Mouse (Mus musculus): ENCODE results near the gene Ptdss2. TPM values are rescaled to one million over a fixed set of nuclear protein-coding genes. Genes with fewer than 3 reads are reported as not detected.

Ptdss2 gene
- polyA plus RNA-seq, 1 experiment, result 55.3 TPM

GRCm38 (mm10) chr7:141196619-141197282, 74.6 kb downstream of the Ptdss2 start:
- TF ChIP-seq POLR2A (IDR thresholded peaks at IDR 0.05; ENCODE audit: borderline replicate concordance, extremely low read depth, insufficient read depth, insufficient read length, poor library complexity, severe bottlenecking), result no peak
- no peak for TF ChIP-seq CTCF (IDR thresholded peaks at IDR 0.05; ENCODE audit: borderline replicate concordance, extremely low read depth, insufficient read depth, insufficient read length)
- no peak for DNase-seq (ENCODE audit: low read depth)

DNA sequence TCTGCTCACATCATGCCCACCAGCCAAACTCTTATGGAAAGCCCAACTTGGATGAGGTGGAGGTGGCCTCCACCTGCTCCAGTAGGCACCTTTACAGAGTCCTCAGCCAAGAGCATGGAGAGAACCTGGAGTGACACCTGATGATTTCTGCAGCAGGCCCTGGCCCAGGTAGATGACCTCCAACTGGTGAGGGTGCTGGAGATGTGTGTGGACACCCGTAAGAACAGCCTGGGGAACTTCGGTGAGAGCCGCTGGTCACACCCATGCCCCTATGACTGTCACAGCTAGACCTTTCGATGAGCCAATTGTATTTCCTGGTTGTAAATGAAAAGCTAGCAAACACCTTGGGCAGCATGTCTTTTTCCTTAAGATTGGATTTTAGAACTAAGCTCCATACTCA, 75.9 kb downstream of the Ptdss2 start:
- DNase-seq (ENCODE audit: low read depth), result no peak
- TF ChIP-seq POLR2A (IDR thresholded peaks at IDR 0.05; ENCODE audit: borderline replicate concordance, extremely low read depth, insufficient read depth, insufficient read length, poor library complexity, severe bottlenecking) (no peak), CTCF (IDR thresholded peaks at IDR 0.05; ENCODE audit: borderline replicate concordance, extremely low read depth, insufficient read depth, insufficient read length) (no peak)

GRCm38 (mm10) chr7:141204546-141204945, 82.4 kb downstream of the Ptdss2 start:
- TF ChIP-seq POLR2A (IDR thresholded peaks at IDR 0.05; ENCODE audit: borderline replicate concordance, extremely low read depth, insufficient read depth, insufficient read length, poor library complexity, severe bottlenecking), result no peak
- no peak for TF ChIP-seq CTCF (IDR thresholded peaks at IDR 0.05; ENCODE audit: borderline replicate concordance, extremely low read depth, insufficient read depth, insufficient read length)
- no peak for DNase-seq (ENCODE audit: low read depth)

DNA sequence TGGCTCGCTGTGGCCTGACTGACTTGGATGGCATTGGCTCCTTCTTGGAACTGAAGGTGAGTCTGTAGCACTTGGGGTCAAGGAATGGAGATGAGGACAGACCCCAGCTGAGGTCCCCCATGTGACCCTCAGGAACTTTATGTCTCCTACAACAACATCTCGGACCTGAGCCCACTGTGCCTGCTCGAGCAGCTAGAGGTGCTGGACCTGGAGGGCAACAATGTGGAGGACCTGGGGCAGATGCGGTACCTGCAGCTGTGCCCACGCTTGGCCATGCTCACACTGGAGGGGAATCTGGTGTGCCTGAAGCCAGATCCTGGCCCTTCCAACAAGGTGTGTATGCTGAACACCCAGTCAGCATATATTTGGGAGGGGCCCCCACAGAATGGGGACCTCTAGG, 83.3 kb downstream of the Ptdss2 start:
- TF ChIP-seq CTCF (IDR thresholded peaks at IDR 0.05; ENCODE audit: borderline replicate concordance, extremely low read depth, insufficient read depth, insufficient read length), result no peak
- TF ChIP-seq POLR2A (IDR thresholded peaks at IDR 0.05; ENCODE audit: borderline replicate concordance, extremely low read depth, insufficient read depth, insufficient read length, poor library complexity, severe bottlenecking), result no peak
- no peak for DNase-seq (ENCODE audit: low read depth)

- TF ChIP-seq CTCF (IDR thresholded peaks at IDR 0.05; ENCODE audit: borderline replicate concordance, extremely low read depth, insufficient read depth, insufficient read length) (no peak), POLR2A (IDR thresholded peaks at IDR 0.05; ENCODE audit: borderline replicate concordance, extremely low read depth, insufficient read depth, insufficient read length, poor library complexity, severe bottlenecking) (no peak)
- DNase-seq (ENCODE audit: low read depth), result no peak
Measured at GRCm38 (mm10) chr7:141206182-141206937, 84.2 kb downstream of the Ptdss2 start.

Other genes starting within 250 kb of the Ptdss2 start
- gene Psmd13, start 240.4 kb upstream of the Ptdss2 start, polyA plus RNA-seq (2012; rRNA removed), result 138 and 146 TPM in 2 replicates
- 41.3 and 46.9 TPM in 2 replicates for gene Sirt3, start 240.1 kb upstream of the Ptdss2 start, polyA plus RNA-seq (2012; rRNA removed)
- not detected in 2 replicates for gene Cox8b, start 221.9 kb upstream of the Ptdss2 start, polyA plus RNA-seq (2012; rRNA removed)
- gene Nlrp6, start 201.5 kb upstream of the Ptdss2 start, polyA plus RNA-seq (2012; rRNA removed), result 0.18 and 0.21 TPM in 2 replicates
- gene Pgghg, start 181.0 kb upstream of the Ptdss2 start, polyA plus RNA-seq (2012; rRNA removed), result 13.2 and 18.9 TPM in 2 replicates
- 0.78 and 7.3 TPM in 2 replicates for gene Ifitm5, start 172.1 kb upstream of the Ptdss2 start, polyA plus RNA-seq (2012; rRNA removed)
- gene Gm45717, start 166.4 kb upstream of the Ptdss2 start, polyA plus RNA-seq (2012; rRNA removed), result not detected in 2 replicates
- 153 and 201 TPM in 2 replicates for gene Ifitm2, start 166.4 kb upstream of the Ptdss2 start, polyA plus RNA-seq (2012; rRNA removed)
- 23.4 and 31.8 TPM in 2 replicates for gene Ifitm1, start 155.2 kb upstream of the Ptdss2 start, polyA plus RNA-seq (2012; rRNA removed)
- 13.0 and 26.1 TPM in 2 replicates for gene Ifitm3, start 111.6 kb upstream of the Ptdss2 start, polyA plus RNA-seq (2012; rRNA removed)
- gene Ifitm6, start 104.5 kb upstream of the Ptdss2 start, polyA plus RNA-seq (2012; rRNA removed), result 0.73 and 0.77 TPM in 2 replicates
- not detected in 2 replicates for gene Gm17387, start 93.3 kb upstream of the Ptdss2 start, polyA plus RNA-seq (2012; rRNA removed)
- gene B4galnt4, start 61.3 kb upstream of the Ptdss2 start, polyA plus RNA-seq (2012; rRNA removed), result 151 and 166 TPM in 2 replicates
- gene Pkp3, start 44.2 kb upstream of the Ptdss2 start, polyA plus RNA-seq (2012; rRNA removed), result 2.5 and 2.9 TPM in 2 replicates
- gene Sigirr, start 21.8 kb upstream of the Ptdss2 start, polyA plus RNA-seq (2012; rRNA removed), result 1.8 and 2.1 TPM in 2 replicates
- gene Ano9, start 4.6 kb upstream of the Ptdss2 start, polyA plus RNA-seq (2012; rRNA removed), result 0.44 and 1.4 TPM in 2 replicates
- gene Rnh1, start 50.5 kb downstream of the Ptdss2 start, polyA plus RNA-seq (2012; rRNA removed), result 35.2 and 41.2 TPM in 2 replicates
- 150 and 154 TPM in 2 replicates for gene Hras, start 71.6 kb downstream of the Ptdss2 start, polyA plus RNA-seq (2012; rRNA removed)
- 19.8 and 22.8 TPM in 2 replicates for gene Lrrc56, start 71.8 kb downstream of the Ptdss2 start, polyA plus RNA-seq (2012; rRNA removed)
- 3.1 and 4.9 TPM in 2 replicates for gene Lmntd2, start 91.7 kb downstream of the Ptdss2 start, polyA plus RNA-seq (2012; rRNA removed)
- gene Rassf7, start 93.5 kb downstream of the Ptdss2 start, polyA plus RNA-seq (2012; rRNA removed), result 25.0 and 39.3 TPM in 2 replicates
- 19.9 and 47.1 TPM in 2 replicates for gene Phrf1, start 106.4 kb downstream of the Ptdss2 start, polyA plus RNA-seq (2012; rRNA removed)
- gene Irf7, start 144.1 kb downstream of the Ptdss2 start, polyA plus RNA-seq (2012; rRNA removed), result 1.3 and 1.6 TPM in 2 replicates
- gene Cdhr5, start 154.4 kb downstream of the Ptdss2 start, polyA plus RNA-seq (2012; rRNA removed), result 0.04 and 0.06 TPM in 2 replicates
- 2.4 and 3.8 TPM in 2 replicates for gene Sct, start 156.8 kb downstream of the Ptdss2 start, polyA plus RNA-seq (2012; rRNA removed)
- gene Drd4, start 169.6 kb downstream of the Ptdss2 start, polyA plus RNA-seq (2012; rRNA removed), result 1.2 and 1.4 TPM in 2 replicates
- gene Deaf1, start 205.3 kb downstream of the Ptdss2 start, polyA plus RNA-seq (2012; rRNA removed), result 43.3 and 82.1 TPM in 2 replicates
- gene Tmem80, start 205.4 kb downstream of the Ptdss2 start, polyA plus RNA-seq (2012; rRNA removed), result 62.2 and 84.7 TPM in 2 replicates
- gene Eps8l2, start 216.5 kb downstream of the Ptdss2 start, polyA plus RNA-seq (2012; rRNA removed), result 1.5 and 1.6 TPM in 2 replicates

Measured in brain, embryonic 14.5 days (tissue).